28 mouse cellular contexts compared by ENCODE assay signal in genomic region chr1:128654099-128654862, GRCm38 (mm10).
DNase-seq lines count a peak whose midpoint lies in the region; ATAC-seq lines count a peak whose summit lies in the region.
"Had no signal": no experiment of that assay in that cellular context is flagged by ENCODE, and none has a peak within 500 bp of the region (broad histone marks: within the 10 kb centered on the region; RNA-seq: fewer than 3 reads in every experiment).

No protein-coding gene starts in this region.

- H3K4me2 ChIP-seq in kidney, embryonic 14.5 days (replicated peaks; ENCODE audit: low read depth, low read length): no peak overlapping the region; the same call in 1 of the 2 replicates
- no peak overlapping the region; the same call in 1 of the 2 replicates for H3K4me2 ChIP-seq in lung, embryonic 15.5 days
- H3K4me2 ChIP-seq in stomach, embryonic 15.5 days: no peak overlapping the region
- H3K4me2 ChIP-seq: embryonic facial prominence, embryonic 15.5 days; forebrain, embryonic 12.5 days; heart, embryonic 13.5 days; liver, embryonic 12.5 days had no signal

- 0 out of 2 replicates have a peak, but pooled peaks have one; percentile 22 for ATAC-seq in kidney, embryonic 14.5 days (ENCODE audit: low FRiP score, low TSS enrichment)
- peak; percentile 35; the same call in 1 of the 2 replicates for ATAC-seq in lung, embryonic 15.5 days (ENCODE audit: borderline replicate concordance, extremely low read depth, low FRiP score, low TSS enrichment)
- peak; percentile 79 for ATAC-seq in stomach, embryonic 15.5 days (ENCODE audit: insufficient read depth, low FRiP score, low read depth)
- ATAC-seq: forebrain, postnatal 0 days; hindbrain, embryonic 16.5 days; liver, embryonic 12.5 days; liver, postnatal 0 days had no signal

- no peaks in the 10 kb centered on the region for H3K36me3 ChIP-seq in kidney, embryonic 14.5 days (ENCODE audit: control insufficient read depth, insufficient read depth, low read length)
- H3K36me3 ChIP-seq in lung, embryonic 15.5 days: no peaks in the 10 kb centered on the region
- H3K36me3 ChIP-seq in stomach, embryonic 15.5 days: no peaks in the 10 kb centered on the region
- H3K36me3 ChIP-seq: embryonic facial prominence, embryonic 10.5 days; embryonic facial prominence, embryonic 15.5 days; forebrain, embryonic 12.5 days; heart, embryonic 13.5 days; liver, embryonic 12.5 days had no signal

- no peak for DNase-seq in kidney, adult 8-10 months
- DNase-seq in lung, postnatal 36 days: no peak
- peak; percentile 22 for DNase-seq in R1 (ENCODE audit: low read depth, low spot score)
- no peak for DNase-seq in heart, postnatal 25 days (ENCODE audit: low spot score)
- no peak for DNase-seq in MN1 (ENCODE audit: low spot score)
- DNase-seq: adrenal gland, adult 8-10 months; cerebellum, adult 8-10 months; cerebellum, postnatal 25 days; forebrain, postnatal 0 days; heart, adult 2 months; heart, postnatal 10 days; kidney, adult 11 months; kidney, postnatal 36 days; liver, postnatal 0 days; lung, postnatal 4 days; midbrain, embryonic 14.5 days; right cerebral cortex, postnatal 4 days; thymus, postnatal 14 days had no signal

- intact Hi-C loops in heart, postnatal 25 days (cut with DNase I): no loop called here

- no peaks in the 10 kb centered on the region for H3K9me3 ChIP-seq in kidney, embryonic 14.5 days (ENCODE audit: control insufficient read depth, low read length)
- no peaks in the 10 kb centered on the region for H3K9me3 ChIP-seq in lung, embryonic 15.5 days
- no peaks in the 10 kb centered on the region for H3K9me3 ChIP-seq in stomach, embryonic 15.5 days
- H3K9me3 ChIP-seq: embryonic facial prominence, embryonic 10.5 days; embryonic facial prominence, embryonic 15.5 days; forebrain, embryonic 12.5 days; heart, embryonic 13.5 days; liver, embryonic 12.5 days had no signal

- no peak overlapping the region for H3K4me3 ChIP-seq in kidney, embryonic 14.5 days (ENCODE audit: low read length)
- no peak overlapping the region for H3K4me3 ChIP-seq in lung, embryonic 15.5 days
- no peak overlapping the region for H3K4me3 ChIP-seq in stomach, embryonic 15.5 days (replicated peaks)
- H3K4me3 ChIP-seq: embryonic facial prominence, embryonic 10.5 days; embryonic facial prominence, embryonic 15.5 days; forebrain, embryonic 12.5 days; heart, adult 2 months; heart, embryonic 13.5 days; liver, embryonic 12.5 days; megakaryocyte, embryonic 14.5 days had no signal

- H3K27me3 ChIP-seq in kidney, embryonic 14.5 days (ENCODE audit: control insufficient read depth, insufficient read depth, low read length): no peaks in the 10 kb centered on the region
- H3K27me3 ChIP-seq in lung, embryonic 15.5 days: no peaks in the 10 kb centered on the region
- H3K27me3 ChIP-seq in stomach, embryonic 15.5 days (replicated peaks): no peaks in the 10 kb centered on the region
- H3K27me3 ChIP-seq: embryonic facial prominence, embryonic 15.5 days; liver, embryonic 12.5 days had no signal

- H3K9ac ChIP-seq in kidney, embryonic 14.5 days (ENCODE audit: low read depth, low read length): no peak overlapping the region
- no peak overlapping the region for H3K9ac ChIP-seq in lung, embryonic 15.5 days
- no peak overlapping the region for H3K9ac ChIP-seq in stomach, embryonic 15.5 days
- H3K9ac ChIP-seq: embryonic facial prominence, embryonic 15.5 days; forebrain, embryonic 12.5 days; forebrain, postnatal 0 days; heart, embryonic 13.5 days; liver, embryonic 12.5 days; liver, postnatal 0 days had no signal

- peak overlapping the region; percentile 30; the same call in 1 of the 2 replicates for H3K27ac ChIP-seq in kidney, embryonic 14.5 days (ENCODE audit: low read depth, low read length)
- H3K27ac ChIP-seq in lung, embryonic 15.5 days: peak overlapping the region; percentile 81
- H3K27ac ChIP-seq in stomach, embryonic 15.5 days: peak overlapping the region; percentile 72
- H3K27ac ChIP-seq: embryonic facial prominence, embryonic 10.5 days; embryonic facial prominence, embryonic 15.5 days; forebrain, embryonic 12.5 days; heart, adult 2 months; heart, embryonic 13.5 days; liver, embryonic 12.5 days had no signal

- 64% methylated on average over 5 of the region's 5 CpGs for WGBS in kidney, embryonic 14.5 days
- 32% methylated on average over 5 of the region's 5 CpGs for WGBS in lung, embryonic 15.5 days
- 42% methylated on average over 5 of the region's 5 CpGs for WGBS in stomach, embryonic 15.5 days

- peaks cover 15% of the 10 kb centered on the region for H3K4me1 ChIP-seq in kidney, embryonic 14.5 days (ENCODE audit: control insufficient read depth, insufficient read depth, low read length)
- H3K4me1 ChIP-seq in lung, embryonic 15.5 days: peaks cover 23% of the 10 kb centered on the region
- H3K4me1 ChIP-seq in stomach, embryonic 15.5 days: peaks cover 7% of the 10 kb centered on the region; the same call in 1 of the 2 replicates
- H3K4me1 ChIP-seq: heart, embryonic 13.5 days; liver, embryonic 12.5 days had no signal

Comparison
In these comparisons a context has a peak if more than half of its experiments do, and no peak if none do; other contexts are left out.
1. ATAC-seq: peak in every context shown above with its lines; median percentile 79 in stomach, embryonic 15.5 days; 35 in lung, embryonic 15.5 days; 22 in kidney, embryonic 14.5 days.
2. H3K27ac ChIP-seq: peak in every context shown above with its lines; median percentile 81 in lung, embryonic 15.5 days; 72 in stomach, embryonic 15.5 days; 30 in kidney, embryonic 14.5 days.